Mouse (Mus musculus): ENCODE measurements at regions not wholly inside any gene's neighbourhood (a gene's known extent, or its start where the extent isn't known, plus 50 kb on each side); places are given as distances from the start of the nearest gene placed in this dataset.

DNA sequence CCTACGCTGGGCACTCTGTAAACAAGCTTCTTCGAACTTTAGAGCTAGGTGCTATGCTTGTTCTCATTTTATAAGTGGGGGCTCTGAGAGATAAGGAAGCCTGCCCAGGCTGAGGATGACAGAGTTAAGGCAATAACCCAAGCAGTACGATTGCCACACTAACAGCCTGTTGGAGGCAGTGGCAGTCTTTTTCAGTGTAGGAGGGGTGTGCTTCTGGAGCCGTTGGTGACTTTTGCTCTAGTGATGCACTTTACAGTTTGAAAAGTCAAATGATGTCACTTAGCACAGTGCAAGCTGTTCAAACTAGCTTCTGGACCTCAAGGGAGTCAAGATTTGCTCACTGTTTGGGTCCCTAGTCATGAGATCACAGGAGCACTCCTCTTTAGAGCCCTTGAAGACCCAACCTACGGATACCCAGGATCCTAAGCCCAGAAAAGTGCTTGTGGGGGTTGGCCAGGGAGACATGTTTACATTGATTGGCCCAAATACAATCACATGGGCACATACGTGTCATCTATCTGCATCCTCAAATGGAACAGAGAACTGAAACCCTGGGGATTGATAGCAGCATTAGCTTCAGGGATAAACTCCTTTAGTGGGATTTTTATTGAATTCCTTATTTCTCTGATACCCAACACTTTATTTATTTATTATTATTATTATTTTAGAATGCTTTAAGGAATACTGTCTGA, 117.7 kb upstream of the Tbl1xr1 start:
- TF ChIP-seq CTCF (conservative IDR thresholded peaks at IDR 0.05 in 1 of 2, IDR thresholded peaks at IDR 0.05 in 1 of 2; ENCODE audit: low read depth in 2 of 2, low read length in 2 of 2) (peak in 1 of 2 experiments; percentile 36; a peak in 2 of 4 replicates), ZNF384 (IDR thresholded peaks at IDR 0.05; ENCODE audit: low read depth, low read length) (no peak), NRF1 (IDR thresholded peaks at IDR 0.05; ENCODE audit: low read depth, low read length) (no peak), EP300 (IDR thresholded peaks at IDR 0.05; ENCODE audit: low read length) (no peak), HCFC1 (IDR thresholded peaks at IDR 0.05; ENCODE audit: low read depth, low read length) (no peak), MAZ (IDR thresholded peaks at IDR 0.05; ENCODE audit: low read depth, low read length) (no peak), SIN3A (IDR thresholded peaks at IDR 0.05; ENCODE audit: low read length) (no peak)

All from CH12.LX (cell line).